ENCODE assay signal across 18 mouse cellular contexts in the genomic region with DNA sequence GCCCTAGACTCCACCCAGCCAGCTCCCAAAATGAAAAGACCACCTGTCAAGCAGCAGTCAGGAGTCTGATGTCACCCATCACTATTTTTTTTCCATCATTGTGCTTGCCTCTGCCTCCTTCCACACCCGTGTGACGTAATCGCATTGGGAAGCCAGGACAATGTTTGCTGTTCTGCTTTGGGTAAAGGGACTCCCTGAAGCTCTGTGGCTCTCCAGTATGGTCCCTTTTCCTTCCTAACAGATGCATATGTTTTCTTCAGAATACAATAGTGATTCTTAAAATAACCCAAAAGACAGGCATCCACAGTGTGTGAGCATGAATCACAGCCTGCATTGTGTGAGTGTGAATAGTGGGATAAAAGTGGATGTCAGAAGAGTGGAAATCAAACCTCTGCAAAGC. TPM values are rescaled to one million over a fixed set of nuclear protein-coding genes. Genes with fewer than 3 reads are reported as not detected.
DNase-seq lines count a peak whose midpoint lies in the region; ATAC-seq and TF ChIP-seq lines count a peak whose summit lies in the region.
"Had no signal": no experiment of that assay in that cellular context is flagged by ENCODE, and none has a peak within 500 bp of the region (broad histone marks: within the 10 kb centered on the region; RNA-seq: fewer than 3 reads in every experiment).

No protein-coding gene starts in this region.

- no peak for DNase-seq in forebrain, postnatal 0 days
- peak; percentile 18 for DNase-seq in gastrocnemius, postnatal 25 days
- no peak for DNase-seq in gastrocnemius, postnatal 36 days
- DNase-seq in heart, postnatal 4 days: peak; percentile 27
- DNase-seq in heart, adult 9 months (ENCODE audit: low spot score in 2 of 2): no peak
- DNase-seq in brain, embryonic 14.5 days (ENCODE audit: low read depth): peak; percentile 41
- no peak for DNase-seq in lung, postnatal 25 days (ENCODE audit: low spot score)
- DNase-seq: adrenal gland, postnatal 10 days; cerebellum, adult 18-20 months; cerebellum, postnatal 10 days; kidney, adult 18-20 months had no signal

- H3K9ac ChIP-seq in forebrain, postnatal 0 days: no peak overlapping the region
- H3K9ac ChIP-seq in forebrain, embryonic 16.5 days (replicated peaks; ENCODE audit: low read depth, low read length): no peak overlapping the region
- H3K9ac ChIP-seq: forebrain, embryonic 13.5 days; heart, embryonic 12.5 days; hindbrain, embryonic 14.5 days; intestine, embryonic 15.5 days had no signal

- 52% methylated on average over 3 of the region's 3 CpGs for WGBS in forebrain, postnatal 0 days
- WGBS in forebrain, embryonic 16.5 days: 39% methylated on average over 3 of the region's 3 CpGs

- no peak overlapping the region for H3K27ac ChIP-seq in forebrain, postnatal 0 days (ENCODE audit: low read depth, low read length)
- H3K27ac ChIP-seq in forebrain, embryonic 16.5 days (ENCODE audit: low read length): no peak overlapping the region; the same call in 1 of the 2 replicates
- H3K27ac ChIP-seq: embryonic facial prominence, embryonic 10.5 days; forebrain, embryonic 13.5 days; hindbrain, embryonic 10.5 days; hindbrain, embryonic 14.5 days; intestine, embryonic 15.5 days had no signal

- no peak for TF ChIP-seq POLR2A in brain, embryonic 14.5 days (IDR thresholded peaks at IDR 0.05; ENCODE audit: borderline replicate concordance, extremely low read depth, insufficient read depth, insufficient read length, poor library complexity, severe bottlenecking)

- H3K4me3 ChIP-seq in forebrain, postnatal 0 days (ENCODE audit: low read depth, low read length): no peak overlapping the region
- H3K4me3 ChIP-seq in forebrain, embryonic 16.5 days (replicated peaks; ENCODE audit: low read length): no peak overlapping the region
- H3K4me3 ChIP-seq: embryonic facial prominence, embryonic 10.5 days; forebrain, embryonic 13.5 days; heart, embryonic 12.5 days; hindbrain, embryonic 10.5 days; intestine, embryonic 15.5 days had no signal

- peak; percentile 40; the same call in 1 of the 2 replicates for ATAC-seq in forebrain, postnatal 0 days
- ATAC-seq in forebrain, embryonic 16.5 days: no peak
- ATAC-seq: forebrain, embryonic 13.5 days; intestine, embryonic 15.5 days had no signal

- no peaks in the 10 kb centered on the region for H3K27me3 ChIP-seq in forebrain, postnatal 0 days (ENCODE audit: insufficient read depth, low read length)
- H3K27me3 ChIP-seq in forebrain, embryonic 16.5 days (replicated peaks; ENCODE audit: control insufficient read depth, insufficient read depth, low read length): no peaks in the 10 kb centered on the region
- H3K27me3 ChIP-seq: forebrain, embryonic 13.5 days; intestine, embryonic 15.5 days had no signal

- H3K9me3 ChIP-seq in forebrain, postnatal 0 days (ENCODE audit: low read length): no peaks in the 10 kb centered on the region
- H3K9me3 ChIP-seq in forebrain, embryonic 16.5 days (ENCODE audit: control insufficient read depth, low read length): 0 out of 2 replicates have a peak, but pooled peaks cover 2% of the 10 kb centered on the region
- H3K9me3 ChIP-seq: forebrain, embryonic 13.5 days; hindbrain, embryonic 10.5 days; intestine, embryonic 15.5 days had no signal

- no peaks in the 10 kb centered on the region for H3K36me3 ChIP-seq in forebrain, postnatal 0 days (ENCODE audit: insufficient read depth)
- no peaks in the 10 kb centered on the region for H3K36me3 ChIP-seq in forebrain, embryonic 16.5 days (ENCODE audit: control insufficient read depth, insufficient read depth)
- H3K36me3 ChIP-seq: embryonic facial prominence, embryonic 10.5 days; heart, embryonic 12.5 days; hindbrain, embryonic 10.5 days; intestine, embryonic 15.5 days had no signal

- TF ChIP-seq CTCF in forebrain, postnatal 0 days (IDR thresholded peaks at IDR 0.05; ENCODE audit: low read depth): no peak
- no peak for TF ChIP-seq CTCF in brain, embryonic 14.5 days (IDR thresholded peaks at IDR 0.05; ENCODE audit: borderline replicate concordance, extremely low read depth, insufficient read depth, insufficient read length)

- no peak overlapping the region for H3K4me2 ChIP-seq in forebrain, postnatal 0 days (ENCODE audit: low read depth)
- H3K4me2 ChIP-seq in forebrain, embryonic 16.5 days (ENCODE audit: low read length): no peak overlapping the region
- H3K4me2 ChIP-seq: forebrain, embryonic 13.5 days; heart, embryonic 12.5 days; hindbrain, embryonic 14.5 days; intestine, embryonic 15.5 days had no signal

- no peaks in the 10 kb centered on the region for H3K4me1 ChIP-seq in forebrain, postnatal 0 days (ENCODE audit: insufficient read depth)
- no peaks in the 10 kb centered on the region for H3K4me1 ChIP-seq in forebrain, embryonic 16.5 days (replicated peaks; ENCODE audit: control insufficient read depth, insufficient read depth, low read length)
- H3K4me1 ChIP-seq: embryonic facial prominence, embryonic 10.5 days; forebrain, embryonic 13.5 days; heart, embryonic 12.5 days; intestine, embryonic 15.5 days had no signal

- intact Hi-C loops in gastrocnemius, postnatal 36 days (cut with DNase I): no loop called here

RNA-seq across cellular contexts. Expression of gene Agpat4, which starts 55.6 kb away (rescaled TPM):
- 44.8 and 52.9 TPM in 2 replicates for total RNA-seq in forebrain, postnatal 0 days (2014; rRNA removed)
- polyA plus RNA-seq in forebrain, postnatal 0 days (2015; fragmentation: Nextera tagmentation; extraction: Ambion mirVana): 23.3 and 53.5 TPM in 2 replicates
- polyA plus RNA-seq in forebrain, embryonic 16.5 days (2015; fragmentation: Nextera tagmentation; extraction: Ambion mirVana): 49.1 and 57.6 TPM in 2 replicates
- total RNA-seq in gastrocnemius, postnatal 25 days (2021): 1 to 10 TPM; 2.3 to 2.7 TPM
- total RNA-seq in gastrocnemius, postnatal 36 days (2021): 1 to 10 TPM; 1.9 to 2.8 TPM
- 1 to 10 TPM; 7.8 to 8.9 TPM for total RNA-seq in heart, postnatal 4 days (2021)
- 27.6 and 35.2 TPM in 2 replicates for polyA plus RNA-seq in brain, embryonic 14.5 days (2012; rRNA removed)

Comparison
In these comparisons a context has a peak if more than half of its experiments do, and no peak if none do; other contexts are left out.
1. DNase-seq: peak in gastrocnemius, postnatal 25 days (single experiment), heart, postnatal 4 days (single experiment) and brain, embryonic 14.5 days (single experiment); none in forebrain, postnatal 0 days (single experiment), gastrocnemius, postnatal 36 days (0 of 2), heart, adult 9 months (0 of 2) and lung, postnatal 25 days (single experiment).